Mouse (Mus musculus): ENCODE measurements at regions not wholly inside any gene's neighbourhood (a gene's known extent, or its start where the extent isn't known, plus 50 kb on each side); places are given as distances from the start of the nearest gene placed in this dataset.
A peak's percentile ranks its signal among the peaks of the same experiment; 100 is the strongest.

DNA sequence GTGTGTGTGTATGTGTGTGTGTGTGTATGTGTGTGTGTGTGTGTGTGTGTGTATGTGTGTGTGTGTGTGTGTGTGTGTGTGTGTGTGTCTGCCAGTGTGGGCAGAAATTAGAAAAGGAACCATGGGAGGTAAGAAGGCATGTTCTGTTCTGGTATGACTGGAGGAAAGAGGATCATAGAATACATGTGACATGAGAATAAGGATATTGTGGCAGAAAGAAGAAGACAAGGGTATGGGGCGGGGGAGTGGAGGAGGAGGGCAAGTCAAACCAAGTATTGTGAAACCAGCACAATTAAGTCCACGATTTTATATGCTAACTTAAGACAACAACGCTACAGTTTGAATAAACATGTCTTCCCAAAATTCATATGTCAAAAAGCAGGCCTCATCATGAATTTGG is 117.4 kb upstream of the Ankrd55 start:
- Histone ChIP-seq H3K27ac (ENCODE audit: insufficient read depth, low read depth, low read length) (no peak overlapping the region), H3K4me1 (ENCODE audit: control insufficient read depth, insufficient read depth, low read length) (peaks cover 13% of the 10 kb centered on the region), H3K4me3 (ENCODE audit: insufficient read depth, low read length) (no peak overlapping the region)
- TF ChIP-seq CTCF (IDR thresholded peaks at IDR 0.05; ENCODE audit: low read depth, low read length) (no peak), POLR2A (IDR thresholded peaks at IDR 0.05; ENCODE audit: borderline replicate concordance, low read depth, low read length) (no peak)

DNA sequence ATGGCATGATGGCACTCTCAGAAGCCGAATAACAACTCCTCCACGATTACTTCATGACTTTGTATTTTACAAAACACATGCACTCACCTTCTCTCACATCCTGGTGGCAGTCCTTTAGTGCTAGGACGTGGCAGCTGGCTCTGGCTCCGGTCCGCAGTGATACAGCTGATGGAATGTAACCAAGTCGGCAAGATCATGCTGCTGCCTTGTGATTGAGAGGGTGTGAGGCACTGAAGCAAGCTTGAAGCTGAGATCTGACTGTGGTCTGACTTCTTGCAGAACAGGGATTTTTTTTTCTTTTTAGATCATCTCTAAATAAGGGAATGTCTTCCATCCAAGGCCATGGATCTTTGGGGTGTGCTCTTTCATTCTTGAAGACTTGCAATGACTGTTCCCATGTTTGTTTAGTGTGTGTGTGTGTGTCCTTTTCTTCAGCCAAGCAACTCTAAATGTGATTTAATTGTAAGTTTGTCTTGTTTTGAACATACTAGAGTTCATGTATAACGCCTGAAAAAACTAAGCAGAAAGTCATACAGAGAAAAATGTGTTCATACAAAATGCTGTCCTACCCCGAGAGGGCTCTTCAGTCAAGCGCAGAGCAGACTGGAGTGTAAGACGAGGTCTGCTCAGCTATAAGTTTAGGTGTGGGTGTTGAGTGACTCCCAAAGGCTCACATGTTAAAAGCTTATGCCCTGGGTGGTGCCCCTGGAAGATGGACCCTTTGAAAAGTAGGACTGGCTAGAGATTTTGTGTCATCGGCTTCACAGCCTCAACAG is 116.1 kb upstream of the Ankrd55 start:
- TF ChIP-seq CTCF (IDR thresholded peaks at IDR 0.05; ENCODE audit: low read depth, low read length) = no peak
- no peak for TF ChIP-seq POLR2A (IDR thresholded peaks at IDR 0.05; ENCODE audit: borderline replicate concordance, low read depth, low read length)
- H3K4me1 ChIP-seq (ENCODE audit: control insufficient read depth, insufficient read depth, low read length) = peaks cover 6% of the 10 kb centered on the region
- H3K27ac ChIP-seq (ENCODE audit: insufficient read depth, low read depth, low read length) = no peak overlapping the region
- no peak overlapping the region for H3K4me3 ChIP-seq (ENCODE audit: insufficient read depth, low read length)

DNA sequence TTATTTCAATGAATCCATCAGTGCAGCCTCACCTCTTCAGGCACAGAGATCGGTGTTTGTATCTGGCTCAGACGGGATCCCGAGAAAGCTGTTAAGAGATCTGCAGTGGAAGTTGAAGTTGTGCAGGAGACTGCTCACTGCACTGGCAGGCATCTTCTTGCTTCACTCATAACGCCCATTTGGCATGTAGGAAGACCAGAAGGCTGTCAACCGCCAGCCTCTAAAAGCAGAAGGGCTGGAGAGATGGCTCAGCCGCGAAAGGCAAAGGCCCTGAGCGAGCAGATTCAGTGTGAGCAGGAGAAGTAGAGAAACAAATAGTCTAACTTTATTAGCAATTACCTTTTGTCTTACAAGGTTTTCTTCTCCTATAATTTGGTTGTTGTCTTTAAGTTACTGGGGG is 114.3 kb upstream of the Ankrd55 start:
- TF ChIP-seq CTCF (IDR thresholded peaks at IDR 0.05; ENCODE audit: low read depth, low read length) = no peak
- no peak for TF ChIP-seq POLR2A (IDR thresholded peaks at IDR 0.05; ENCODE audit: borderline replicate concordance, low read depth, low read length)
- peaks cover 3% of the 10 kb centered on the region; the same call in 1 of the 2 replicates for H3K4me1 ChIP-seq (ENCODE audit: control insufficient read depth, insufficient read depth, low read length)
- H3K27ac ChIP-seq (ENCODE audit: insufficient read depth, low read depth, low read length) = no peak overlapping the region
- H3K4me3 ChIP-seq (ENCODE audit: insufficient read depth, low read length) = no peak overlapping the region

DNA sequence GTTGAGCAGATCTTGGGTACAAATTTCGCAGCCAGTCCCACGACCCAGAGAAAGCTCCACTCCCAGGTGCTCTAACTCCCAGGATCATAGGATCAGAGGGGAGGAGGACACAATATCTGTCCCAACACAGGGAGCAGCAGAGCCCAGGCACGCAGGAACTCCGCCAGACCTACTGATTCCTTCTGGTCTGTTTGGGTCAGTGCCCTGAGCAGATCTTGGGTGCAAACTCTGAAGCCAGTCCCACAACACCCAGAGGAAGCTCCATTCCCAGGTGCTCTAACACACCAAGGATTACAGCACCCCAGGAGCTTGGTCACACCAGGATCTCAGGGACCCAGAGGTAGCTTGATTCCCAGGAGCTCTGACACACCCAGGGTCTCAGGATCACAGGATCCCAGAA is 110.2 kb upstream of the Ankrd55 start:
- Histone ChIP-seq H3K27ac (ENCODE audit: insufficient read depth, low read depth, low read length) (no peak overlapping the region), H3K4me1 (ENCODE audit: control insufficient read depth, insufficient read depth, low read length) (no peaks in the 10 kb centered on the region), H3K4me3 (ENCODE audit: insufficient read depth, low read length) (no peak overlapping the region)
- TF ChIP-seq POLR2A (IDR thresholded peaks at IDR 0.05; ENCODE audit: borderline replicate concordance, low read depth, low read length) = no peak
- TF ChIP-seq CTCF (IDR thresholded peaks at IDR 0.05; ENCODE audit: low read depth, low read length) = no peak

DNA sequence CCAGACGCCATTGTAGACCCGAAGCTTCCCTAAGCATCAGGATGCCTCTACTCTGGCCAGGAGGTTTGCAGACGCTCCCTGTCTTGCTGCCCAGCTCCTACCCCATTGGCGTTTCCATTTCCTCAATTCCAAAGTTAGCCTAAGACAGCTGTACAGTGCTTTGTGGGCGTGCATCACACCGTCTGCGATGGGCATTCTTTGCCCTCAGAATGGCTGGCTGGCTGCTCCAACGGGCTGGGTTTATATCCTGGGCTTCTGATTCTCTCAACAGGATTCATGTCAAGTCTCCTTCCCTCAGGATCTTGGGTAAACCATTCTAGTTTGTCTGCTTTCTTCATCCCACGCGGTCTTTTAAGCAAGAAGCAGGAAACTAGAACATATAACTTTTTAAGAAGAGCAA is 104.3 kb upstream of the Ankrd55 start:
- H3K27ac ChIP-seq (ENCODE audit: insufficient read depth, low read depth, low read length) = no peak overlapping the region
- TF ChIP-seq POLR2A (IDR thresholded peaks at IDR 0.05; ENCODE audit: borderline replicate concordance, low read depth, low read length) (no peak), CTCF (IDR thresholded peaks at IDR 0.05; ENCODE audit: low read depth, low read length) (no peak)
- H3K4me1 ChIP-seq (ENCODE audit: control insufficient read depth, insufficient read depth, low read length) = peaks cover 14% of the 10 kb centered on the region
- no peak overlapping the region for H3K4me3 ChIP-seq (ENCODE audit: insufficient read depth, low read length)

DNA sequence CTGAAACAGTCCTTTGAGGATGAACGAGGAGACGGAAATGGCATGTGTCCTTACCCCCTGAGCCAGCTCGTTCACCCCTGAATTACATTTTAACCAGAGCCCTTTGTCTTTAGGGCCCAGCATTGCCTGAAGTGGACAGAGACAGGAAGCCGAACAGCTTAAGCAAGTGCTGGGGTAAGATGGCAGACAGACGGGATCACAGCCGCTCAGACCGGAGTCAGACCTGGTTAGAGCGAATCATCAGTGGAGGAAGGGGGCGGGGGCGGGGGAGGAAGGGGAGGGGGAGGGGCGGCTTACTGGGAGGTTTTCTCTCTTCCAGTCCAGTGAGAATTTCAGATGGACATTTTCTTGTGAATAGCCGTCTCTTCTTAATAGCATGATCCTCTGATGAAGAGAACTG is 103.1 kb upstream of the Ankrd55 start:
- TF ChIP-seq CTCF (IDR thresholded peaks at IDR 0.05; ENCODE audit: low read depth, low read length) (no peak), POLR2A (IDR thresholded peaks at IDR 0.05; ENCODE audit: borderline replicate concordance, low read depth, low read length) (no peak)
- Histone ChIP-seq H3K27ac (ENCODE audit: insufficient read depth, low read depth, low read length) (no peak overlapping the region), H3K4me1 (ENCODE audit: control insufficient read depth, insufficient read depth, low read length) (peaks cover 14% of the 10 kb centered on the region), H3K4me3 (ENCODE audit: insufficient read depth, low read length) (no peak overlapping the region)

DNA sequence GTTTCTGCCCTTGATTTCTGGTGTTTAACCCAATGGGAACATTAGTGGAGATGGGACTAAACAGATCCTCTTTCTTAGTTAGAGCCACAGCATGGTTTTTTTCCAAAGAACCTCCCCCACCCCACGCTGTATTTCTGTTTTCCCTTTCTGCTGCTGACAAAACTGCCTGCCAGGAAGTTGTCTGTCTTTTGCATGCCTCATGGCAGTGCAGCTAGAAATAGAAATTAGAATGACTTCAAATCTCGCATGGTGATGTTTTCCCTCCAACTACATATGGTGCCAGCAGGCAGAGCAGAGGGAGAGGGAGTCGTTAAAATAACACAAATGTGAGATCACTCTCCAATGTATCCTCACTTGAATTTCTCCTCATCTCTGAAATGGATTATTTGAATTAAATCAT is 101.0 kb upstream of the Ankrd55 start:
- TF ChIP-seq POLR2A (IDR thresholded peaks at IDR 0.05; ENCODE audit: borderline replicate concordance, low read depth, low read length) (no peak), CTCF (IDR thresholded peaks at IDR 0.05; ENCODE audit: low read depth, low read length) (no peak)
- Histone ChIP-seq H3K4me3 (ENCODE audit: insufficient read depth, low read length) (no peak overlapping the region), H3K27ac (ENCODE audit: insufficient read depth, low read depth, low read length) (peak overlapping the region; percentile 38), H3K4me1 (ENCODE audit: control insufficient read depth, insufficient read depth, low read length) (peaks cover 14% of the 10 kb centered on the region)

DNA sequence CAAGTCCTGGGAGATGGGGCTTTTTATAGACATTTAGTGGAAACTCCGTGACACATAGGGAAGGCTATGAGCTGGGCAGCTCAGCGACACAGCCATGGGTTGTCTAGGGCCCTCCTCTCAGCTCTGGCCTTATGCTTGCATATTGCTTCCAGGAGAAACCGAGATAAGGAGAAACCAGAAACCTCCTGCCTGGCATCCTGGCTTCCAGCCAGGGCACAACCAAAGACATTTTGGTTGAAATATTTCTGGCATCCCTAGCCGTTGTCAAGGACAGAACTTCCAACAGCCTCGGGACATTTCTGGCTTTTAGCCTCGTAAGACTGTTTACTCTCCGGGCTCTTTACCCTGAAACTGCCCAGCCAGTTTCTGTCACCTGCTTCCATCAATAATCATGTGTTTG is 99.9 kb upstream of the Ankrd55 start:
- H3K27ac ChIP-seq (ENCODE audit: insufficient read depth, low read depth, low read length) = no peak overlapping the region
- peaks cover 14% of the 10 kb centered on the region for H3K4me1 ChIP-seq (ENCODE audit: control insufficient read depth, insufficient read depth, low read length)
- TF ChIP-seq CTCF (IDR thresholded peaks at IDR 0.05; ENCODE audit: low read depth, low read length) = no peak
- TF ChIP-seq POLR2A (IDR thresholded peaks at IDR 0.05; ENCODE audit: borderline replicate concordance, low read depth, low read length) = no peak
- no peak overlapping the region for H3K4me3 ChIP-seq (ENCODE audit: insufficient read depth, low read length)

DNA sequence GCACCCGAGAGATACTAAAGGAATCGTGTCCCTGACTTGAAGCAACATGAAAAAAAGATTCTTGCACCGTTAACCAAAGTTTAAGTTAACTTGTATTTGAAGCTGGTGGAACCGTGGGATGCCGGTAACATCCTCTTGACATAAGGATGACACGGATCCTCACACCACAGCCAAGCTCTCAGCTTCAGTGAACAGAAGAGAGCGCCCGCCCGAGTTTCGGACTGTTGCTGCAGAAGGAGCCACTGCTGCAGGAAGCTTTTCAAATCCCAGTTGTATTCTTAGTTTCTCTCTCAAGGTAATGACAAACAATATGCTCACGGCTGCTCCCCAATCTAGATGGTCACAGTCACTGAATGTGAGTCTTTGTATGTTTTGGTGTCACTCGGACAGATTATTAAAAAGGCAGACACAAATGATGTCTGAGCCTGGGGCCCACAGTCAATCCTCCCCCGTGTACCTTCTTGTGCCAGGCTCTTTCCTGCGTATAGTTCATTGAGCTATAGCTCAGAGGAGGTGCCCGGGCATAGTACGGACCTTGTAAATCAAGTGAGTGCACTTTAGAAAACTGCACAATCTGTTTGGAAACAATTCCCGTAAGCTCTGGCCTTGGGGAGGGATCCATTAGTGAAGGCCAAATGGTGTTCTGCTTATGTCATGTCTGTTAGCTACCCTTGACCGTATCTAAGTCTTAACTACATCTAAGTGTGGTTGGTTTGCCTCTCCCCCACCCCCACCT is 99.3 kb upstream of the Ankrd55 start:
- Histone ChIP-seq H3K4me1 (ENCODE audit: control insufficient read depth, insufficient read depth, low read length) (peaks cover 14% of the 10 kb centered on the region), H3K4me3 (ENCODE audit: insufficient read depth, low read length) (no peak overlapping the region), H3K27ac (ENCODE audit: insufficient read depth, low read depth, low read length) (no peak overlapping the region)
- no peak for TF ChIP-seq CTCF (IDR thresholded peaks at IDR 0.05; ENCODE audit: low read depth, low read length)
- TF ChIP-seq POLR2A (IDR thresholded peaks at IDR 0.05; ENCODE audit: borderline replicate concordance, low read depth, low read length) = no peak

DNA sequence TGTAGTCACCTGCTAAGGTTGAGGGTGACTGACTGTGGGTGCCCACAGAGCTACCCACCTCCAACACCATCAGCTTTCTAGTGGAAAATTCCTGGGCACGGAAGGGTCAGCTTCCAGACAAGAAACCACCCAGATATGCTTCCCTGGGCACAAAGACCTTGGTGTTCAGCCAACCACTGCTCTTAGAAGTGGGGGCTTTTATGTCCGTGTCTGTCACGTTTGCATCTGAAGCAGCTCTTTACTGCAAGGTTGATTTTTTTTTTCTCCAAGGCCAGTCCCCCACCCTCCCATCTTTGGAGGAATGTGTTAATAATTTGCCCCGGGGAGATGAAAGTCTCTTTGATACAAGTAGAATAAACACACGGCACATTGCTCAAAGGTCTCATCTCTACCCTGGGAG is 98.6 kb upstream of the Ankrd55 start:
- Histone ChIP-seq H3K27ac (ENCODE audit: insufficient read depth, low read depth, low read length) (no peak overlapping the region), H3K4me3 (ENCODE audit: insufficient read depth, low read length) (no peak overlapping the region), H3K4me1 (ENCODE audit: control insufficient read depth, insufficient read depth, low read length) (peaks cover 14% of the 10 kb centered on the region)
- no peak for TF ChIP-seq CTCF (IDR thresholded peaks at IDR 0.05; ENCODE audit: low read depth, low read length)
- TF ChIP-seq POLR2A (IDR thresholded peaks at IDR 0.05; ENCODE audit: borderline replicate concordance, low read depth, low read length) = no peak
